Mouse (Mus musculus): ENCODE measurements around the gene Tssk3. TPM values are rescaled to one million over a fixed set of nuclear protein-coding genes. Genes with fewer than 3 reads are reported as not detected.

The Tssk3 gene
- polyA plus RNA-seq, 1 experiment from 2014 or later = not detected

- in situ Hi-C loops (cut with MboI; ENCODE audit: low pct_unique_long_range_greater_than_20kb) = no loop called here
- no peak for TF ChIP-seq CTCF (IDR thresholded peaks at IDR 0.05)
- ChIA-PET POLR2A (no interaction called here), CTCF (no interaction called here)
- H3K27me3 ChIP-seq = no peaks in the 10 kb centered on the region
- ATAC-seq (no peak), DNase-seq (ENCODE audit: low read depth, low spot score) (no peak)
Observed at GRCm38 (mm10) chr4:129500607-129501566, 10.1 kb upstream of the Tssk3 start.

GRCm38 (mm10) chr4:129500017-129500416, 9.2 kb upstream of the Tssk3 start:
- DNase-seq (ENCODE audit: low read depth, low spot score) (no peak), ATAC-seq (no peak)
- ChIA-PET POLR2A (no interaction called here), CTCF (no interaction called here)
- in situ Hi-C loops (cut with MboI; ENCODE audit: low pct_unique_long_range_greater_than_20kb) = no loop called here
- TF ChIP-seq CTCF (IDR thresholded peaks at IDR 0.05) = no peak
- H3K27me3 ChIP-seq = no peaks in the 10 kb centered on the region

- no peaks in the 10 kb centered on the region for H3K27me3 ChIP-seq
- ATAC-seq (no peak), DNase-seq (ENCODE audit: low read depth, low spot score) (no peak)
- ChIA-PET POLR2A (no interaction called here), CTCF (no interaction called here)
- TF ChIP-seq CTCF (IDR thresholded peaks at IDR 0.05) = no peak
- in situ Hi-C loops (cut with MboI; ENCODE audit: low pct_unique_long_range_greater_than_20kb) = no loop called here
Observed at GRCm38 (mm10) chr4:129498941-129499340, 8.1 kb upstream of the Tssk3 start.

GRCm38 (mm10) chr4:129496631-129497030, 5.8 kb upstream of the Tssk3 start:
- DNase-seq (ENCODE audit: low read depth, low spot score) (no peak), ATAC-seq (no peak)
- no peak for TF ChIP-seq CTCF (IDR thresholded peaks at IDR 0.05)
- ChIA-PET CTCF (interaction anchor here (1.5 kb wide), 1 partner anchor 13 kb away, joined by 3 read pairs; no protein-coding TSS in a partner anchor), POLR2A (no interaction called here)
- in situ Hi-C loops (cut with MboI; ENCODE audit: low pct_unique_long_range_greater_than_20kb) = no loop called here
- H3K27me3 ChIP-seq = no peaks in the 10 kb centered on the region

GRCm38 (mm10) chr4:129495672-129496562, 5.1 kb upstream of the Tssk3 start:
- TF ChIP-seq CTCF (IDR thresholded peaks at IDR 0.05) = no peak
- ChIA-PET CTCF (interaction anchor here (1.5 kb wide), 1 partner anchor 12 kb away, joined by 3 read pairs; no protein-coding TSS in a partner anchor), POLR2A (no interaction called here)
- no peaks in the 10 kb centered on the region for H3K27me3 ChIP-seq
- in situ Hi-C loops (cut with MboI; ENCODE audit: low pct_unique_long_range_greater_than_20kb) = no loop called here
- ATAC-seq = no peak
- no peak for DNase-seq (ENCODE audit: low read depth, low spot score)

DNA sequence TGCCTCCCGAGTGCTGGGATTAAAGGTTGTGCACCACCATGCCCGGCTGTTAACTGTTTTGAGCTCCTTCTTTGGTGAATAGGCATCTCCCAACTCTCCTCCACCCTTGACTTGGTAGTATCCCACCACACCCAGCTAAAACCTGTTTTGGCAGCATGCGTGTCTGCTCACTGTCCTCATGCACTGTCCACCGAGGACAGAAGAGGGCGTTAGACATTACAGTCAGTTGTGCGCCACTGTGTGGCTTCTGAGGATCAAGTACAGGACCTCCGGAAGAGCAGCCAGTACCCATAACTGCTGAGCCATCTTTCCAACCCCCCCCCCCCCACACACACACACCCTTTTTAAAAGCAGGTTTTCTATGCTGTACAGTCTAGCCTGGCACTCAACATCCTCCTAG, 3.9 kb upstream of the Tssk3 start:
- TF ChIP-seq CTCF (IDR thresholded peaks at IDR 0.05) = no peak
- ATAC-seq (no peak), DNase-seq (ENCODE audit: low read depth, low spot score) (no peak)
- in situ Hi-C loops (cut with MboI; ENCODE audit: low pct_unique_long_range_greater_than_20kb) = no loop called here
- H3K27me3 ChIP-seq = no peaks in the 10 kb centered on the region
- POLR2A ChIA-PET = no interaction called here
- CTCF ChIA-PET = no interaction called here

DNA sequence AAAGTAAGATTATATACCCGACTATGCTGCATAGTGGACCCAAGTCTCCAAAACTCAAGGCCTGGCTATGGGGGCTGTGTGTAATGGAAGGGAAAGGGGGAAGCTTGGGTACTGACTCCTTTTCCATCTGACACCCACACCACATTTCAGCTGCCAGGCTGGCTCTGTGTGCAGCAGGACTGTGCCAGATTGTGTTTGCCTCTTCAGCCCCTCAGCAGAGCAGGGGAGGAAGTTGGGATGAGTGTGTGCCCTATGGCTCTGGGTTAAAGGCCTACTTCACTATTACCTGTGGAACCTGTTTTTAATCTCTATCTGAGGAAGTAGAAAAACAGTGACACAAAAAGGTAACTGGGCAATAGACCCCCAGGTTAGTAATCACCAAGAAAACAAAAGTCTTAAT, 9.7 kb downstream of the Tssk3 start:
- POLR2A ChIA-PET = no interaction called here
- DNase-seq (ENCODE audit: low read depth, low spot score) (no peak), ATAC-seq (no peak)
- CTCF ChIA-PET = no interaction called here
- in situ Hi-C loops (cut with MboI; ENCODE audit: low pct_unique_long_range_greater_than_20kb) = no loop called here
- TF ChIP-seq CTCF (IDR thresholded peaks at IDR 0.05) = no peak
- no peaks in the 10 kb centered on the region for H3K27me3 ChIP-seq

DNA sequence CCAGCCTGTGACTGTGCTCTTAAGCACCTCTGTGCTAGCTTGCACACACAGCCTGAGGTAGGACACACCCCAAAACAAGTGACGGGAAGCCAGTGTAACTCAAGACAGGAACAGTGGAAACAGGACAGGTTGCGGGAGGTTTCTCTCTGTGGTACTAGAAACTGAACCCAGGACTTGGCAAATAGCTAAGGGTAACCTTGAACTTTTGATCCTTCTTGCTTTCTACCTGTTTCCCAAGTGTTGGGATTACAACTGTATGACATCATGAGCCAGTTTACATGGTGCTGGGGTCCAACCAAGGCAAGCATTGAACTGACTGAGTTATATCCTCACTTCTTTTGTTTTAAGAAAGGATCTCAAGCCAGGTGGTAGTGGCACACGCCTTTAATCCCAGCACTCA, 11.0 kb downstream of the Tssk3 start:
- TF ChIP-seq CTCF (IDR thresholded peaks at IDR 0.05) = no peak
- ATAC-seq = no peak
- CTCF ChIA-PET = no interaction called here
- in situ Hi-C loops (cut with MboI; ENCODE audit: low pct_unique_long_range_greater_than_20kb) = no loop called here
- POLR2A ChIA-PET = no interaction called here
- no peak for DNase-seq (ENCODE audit: low read depth, low spot score)
- no peaks in the 10 kb centered on the region for H3K27me3 ChIP-seq

DNA sequence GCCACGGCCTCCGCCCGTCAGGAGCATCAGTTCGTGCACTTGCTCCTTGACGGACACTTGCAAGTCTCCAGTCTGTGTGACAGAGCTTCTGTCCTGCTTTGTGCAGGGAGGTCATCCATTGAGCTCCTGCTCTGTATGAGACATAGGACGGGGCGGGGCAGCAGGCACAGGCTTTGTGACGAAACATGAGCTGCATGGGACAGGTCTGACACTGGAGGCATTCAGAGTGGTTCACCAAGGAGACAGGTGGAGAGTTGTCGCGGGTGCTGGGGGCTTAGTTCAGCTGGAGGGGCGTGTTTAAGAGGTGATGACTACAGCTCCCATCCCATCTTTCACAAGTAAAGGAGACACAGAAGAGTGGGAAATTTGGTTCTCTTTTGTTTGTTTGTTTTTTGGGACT, 14.8 kb downstream of the Tssk3 start:
- CTCF ChIA-PET = interaction anchor here (0.8 kb wide), 1 partner anchor 9 kb away, joined by 3 read pairs; no protein-coding TSS in a partner anchor

DNA sequence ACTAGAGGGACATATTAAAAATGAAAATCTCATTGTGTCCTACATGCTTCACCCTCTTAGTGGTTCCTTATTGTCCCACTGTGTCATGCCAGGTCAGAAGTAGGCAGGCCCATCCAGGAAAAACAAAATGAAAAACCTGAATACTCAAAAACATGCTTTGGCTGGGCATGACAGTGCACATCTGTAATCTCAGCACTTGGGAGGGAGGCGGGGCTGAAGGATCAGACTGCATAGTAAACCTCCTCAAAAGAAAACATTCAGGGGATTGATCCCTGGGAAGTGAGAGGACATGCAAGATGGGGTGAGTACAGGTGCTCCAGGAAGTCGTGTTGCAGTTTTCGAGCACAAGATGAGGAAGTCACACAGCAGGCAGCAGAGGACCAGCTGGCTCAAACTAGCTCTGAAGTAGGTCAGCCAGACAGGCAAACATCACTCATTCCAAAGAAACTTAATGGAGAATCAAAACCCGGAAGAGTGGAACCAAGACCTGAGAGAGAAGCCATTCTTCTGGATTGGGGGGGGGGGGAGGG, 26.5 kb downstream of the Tssk3 start:
- H3K27me3 ChIP-seq = no peaks in the 10 kb centered on the region
- ChIA-PET CTCF (interaction anchor here (1.7 kb wide), 1 partner anchor 113 kb away, joined by 3 read pairs; no protein-coding TSS in a partner anchor), POLR2A (interaction anchor here (0.6 kb wide), 1 partner anchor 330 kb away, joined by 4 read pairs; no protein-coding TSS in a partner anchor)
- ATAC-seq (no peak), DNase-seq (ENCODE audit: low read depth, low spot score) (no peak)
- in situ Hi-C loops (cut with MboI; ENCODE audit: low pct_unique_long_range_greater_than_20kb) = loop anchor here (25.0 kb wide), 1 partner anchor 327 kb away; the partner anchor contains the start of gene Fndc5
- no peak for TF ChIP-seq CTCF (IDR thresholded peaks at IDR 0.05)

More for the DNA sequence above, 14.8 kb downstream of the Tssk3 start:
- in situ Hi-C loops (cut with MboI; ENCODE audit: low pct_unique_long_range_greater_than_20kb) = no loop called here
- no peak for TF ChIP-seq CTCF (IDR thresholded peaks at IDR 0.05)
- POLR2A ChIA-PET = no interaction called here
- ATAC-seq (no peak), DNase-seq (ENCODE audit: low read depth, low spot score) (no peak)
- H3K27me3 ChIP-seq = no peaks in the 10 kb centered on the region
